Mouse (Mus musculus) hindbrain, embryonic 16.5 days (tissue): ENCODE data around the gene Rnf11. TPM values are rescaled to one million over a fixed set of nuclear protein-coding genes. Genes with fewer than 3 reads are reported as not detected.
A peak's percentile ranks its signal among the peaks of the same experiment; 100 is the strongest.

ENCODE experiments used
- ATAC-seq: fragments of 200-750 bp; cut with Nextera tagmentation; 2 replicates; pipeline ENCODE4 v1.8.0; 2017; ENCODE audit warnings: moderate TSS enrichment, moderate library complexity
- H3K27ac ChIP-seq: fragments of 300-500 bp; sonication (generic); 2 replicates; pipeline ENCODE4 v1.5.1; 2014; ENCODE audit warnings: low read depth, mild to moderate bottlenecking, control low read depth, low read length, moderate library complexity
- H3K27me3 ChIP-seq: fragments of 300-500 bp; sonication (generic); replicated peaks from 2 replicates; pipeline ENCODE4 v1.6.1; 2014; ENCODE audit warnings: low read length; ENCODE audit not compliant: control insufficient read depth, insufficient read depth
- H3K36me3 ChIP-seq: fragments of 300-500 bp; sonication (generic); 2 replicates; pipeline ENCODE4 v1.6.1; 2014; ENCODE audit warnings: mild to moderate bottlenecking, low read length, moderate library complexity, mixed read lengths; ENCODE audit not compliant: control insufficient read depth, insufficient read depth
- H3K4me1 ChIP-seq: fragments of 300-500 bp; sonication (generic); 2 replicates; pipeline ENCODE4 v1.6.1; 2014; ENCODE audit warnings: low read depth, low read length; ENCODE audit not compliant: control insufficient read depth, insufficient read depth
- H3K4me2 ChIP-seq: fragments of 300-500 bp; sonication (generic); 2 replicates; pipeline ENCODE4 v1.6.1; 2014; ENCODE audit warnings: mild to moderate bottlenecking, low read length, control low read depth, moderate library complexity
- H3K4me3 ChIP-seq: fragments of 300-500 bp; sonication (generic); 2 replicates; pipeline ENCODE4 v1.5.1; 2014; ENCODE audit warnings: mild to moderate bottlenecking, low read length, control low read depth, moderate library complexity
- H3K9ac ChIP-seq: fragments of 300-500 bp; sonication (generic); 2 replicates; pipeline ENCODE4 v1.6.1; 2014; ENCODE audit warnings: low read depth, mild to moderate bottlenecking, control low read depth, low read length, moderate library complexity
- H3K9me3 ChIP-seq: fragments of 300-500 bp; sonication (generic); 2 replicates; pipeline ENCODE4 v1.6.1; 2014; ENCODE audit warnings: mild to moderate bottlenecking, low read length, moderate library complexity; ENCODE audit not compliant: control insufficient read depth
- WGBS: fragments of 180-500 bp; shearing (Covaris S2); extraction: QIAGEN DNeasy Blood & Tissue Kit; methylation state at CpG from one replicate; pipeline ENCODE4 v1.1.7; 2014; 5-methylcytosine and 5-hydroxymethylcytosine counted together
- polyA plus RNA-seq: library from polyadenylated mRNA; unstranded; fragments of >200 nt; fragmentation: Nextera tagmentation; extraction: Ambion mirVana; gene quantifications from 2 replicates; pipeline ENCODE4 v1.2.1, GENCODE M21; 2015

The Rnf11 gene
- polyA plus RNA-seq, 1 experiment from 2014 or later = 60.3 TPM

GRCm38 (mm10) chr4:109476554-109477014, 7.9 kb downstream of the Rnf11 start:
- Histone ChIP-seq H3K4me2 (peak overlapping the region; percentile 55), H3K9ac (peak overlapping the region; percentile 99), H3K9me3 (no peaks in the 10 kb centered on the region), H3K4me1 (peaks cover 11% of the 10 kb centered on the region), H3K27ac (peak overlapping the region; percentile 95), H3K36me3 (no peaks in the 10 kb centered on the region), H3K27me3 (no peaks in the 10 kb centered on the region), H3K4me3 (peak overlapping the region; percentile 93)
- peak; percentile 99 for ATAC-seq
- WGBS = under 1% methylated on average over 36 of the region's 39 CpGs

- H3K4me1 ChIP-seq = peaks cover 11% of the 10 kb centered on the region
- peak overlapping the region; percentile 99 for H3K9ac ChIP-seq
- whole genome bisulfite sequencing = under 1% methylated on average over 36 of the region's 68 CpGs
- H3K27ac ChIP-seq = peak overlapping the region; percentile 95
- H3K27me3 ChIP-seq = no peaks in the 10 kb centered on the region
- H3K4me3 ChIP-seq = peak overlapping the region; percentile 93
- peak overlapping the region; percentile 55 for H3K4me2 ChIP-seq
- no peaks in the 10 kb centered on the region for H3K36me3 ChIP-seq
- ATAC-seq = peak; percentile 79
- no peaks in the 10 kb centered on the region for H3K9me3 ChIP-seq
These were observed 8.7 kb downstream of the Rnf11 start for GRCm38 (mm10) chr4:109475577-109476553.

- no peak overlapping the region for H3K9ac ChIP-seq
- peak overlapping the region; percentile 93 for H3K4me3 ChIP-seq
- ATAC-seq = no peak
- no peaks in the 10 kb centered on the region for H3K36me3 ChIP-seq
- peaks cover 11% of the 10 kb centered on the region for H3K4me1 ChIP-seq
- peak overlapping the region; percentile 55 for H3K4me2 ChIP-seq
- H3K9me3 ChIP-seq = no peaks in the 10 kb centered on the region
- 58% methylated on average over 2 of the region's 2 CpGs for WGBS
- no peaks in the 10 kb centered on the region for H3K27me3 ChIP-seq
- H3K27ac ChIP-seq = no peak overlapping the region
These were observed 9.4 kb downstream of the Rnf11 start for GRCm38 (mm10) chr4:109475078-109475477.

GRCm38 (mm10) chr4:109472566-109472965, 12.0 kb downstream of the Rnf11 start:
- Histone ChIP-seq H3K4me2 (no peak overlapping the region), H3K36me3 (no peaks in the 10 kb centered on the region), H3K9me3 (no peaks in the 10 kb centered on the region), H3K27ac (no peak overlapping the region), H3K4me1 (peaks cover 11% of the 10 kb centered on the region), H3K27me3 (no peaks in the 10 kb centered on the region), H3K4me3 (no peak overlapping the region), H3K9ac (no peak overlapping the region)
- WGBS = 92% methylated on average over 3 of the region's 3 CpGs
- no peak for ATAC-seq

- Histone ChIP-seq H3K9me3 (no peaks in the 10 kb centered on the region), H3K4me3 (no peak overlapping the region), H3K27ac (no peak overlapping the region), H3K4me1 (peaks cover 11% of the 10 kb centered on the region), H3K9ac (no peak overlapping the region), H3K27me3 (no peaks in the 10 kb centered on the region), H3K4me2 (no peak overlapping the region), H3K36me3 (no peaks in the 10 kb centered on the region)
- ATAC-seq = no peak
These were observed 12.9 kb downstream of the Rnf11 start for GRCm38 (mm10) chr4:109471606-109472005.

- Histone ChIP-seq H3K4me3 (no peak overlapping the region), H3K36me3 (no peaks in the 10 kb centered on the region), H3K27ac (no peak overlapping the region), H3K4me2 (no peak overlapping the region), H3K27me3 (no peaks in the 10 kb centered on the region), H3K9ac (no peak overlapping the region), H3K4me1 (0 out of 2 replicates have a peak, but pooled peaks cover 3% of the 10 kb centered on the region), H3K9me3 (no peaks in the 10 kb centered on the region)
- no peak for ATAC-seq
These were observed 16.8 kb downstream of the Rnf11 start for GRCm38 (mm10) chr4:109467687-109468086.

- Histone ChIP-seq H3K36me3 (no peaks in the 10 kb centered on the region), H3K4me2 (no peak overlapping the region), H3K9ac (no peak overlapping the region), H3K4me3 (no peak overlapping the region), H3K4me1 (no peaks in the 10 kb centered on the region), H3K27me3 (no peaks in the 10 kb centered on the region), H3K9me3 (no peaks in the 10 kb centered on the region), H3K27ac (no peak overlapping the region)
- no peak for ATAC-seq
These were observed 20.6 kb downstream of the Rnf11 start for GRCm38 (mm10) chr4:109463892-109464291.

- H3K9ac ChIP-seq = no peak overlapping the region
- 78% methylated on average over 3 of the region's 3 CpGs for WGBS
- no peaks in the 10 kb centered on the region for H3K9me3 ChIP-seq
- no peak overlapping the region for H3K4me3 ChIP-seq
- no peak overlapping the region for H3K27ac ChIP-seq
- no peaks in the 10 kb centered on the region for H3K27me3 ChIP-seq
- H3K4me2 ChIP-seq = no peak overlapping the region
- no peaks in the 10 kb centered on the region for H3K4me1 ChIP-seq
- no peak for ATAC-seq
- no peaks in the 10 kb centered on the region for H3K36me3 ChIP-seq
These were observed 23.9 kb downstream of the Rnf11 start for GRCm38 (mm10) chr4:109460421-109461179.

GRCm38 (mm10) chr4:109456821-109457220, 27.7 kb downstream of the Rnf11 start:
- Histone ChIP-seq H3K4me1 (no peaks in the 10 kb centered on the region), H3K27me3 (no peaks in the 10 kb centered on the region), H3K9ac (no peak overlapping the region), H3K36me3 (peaks cover 3% of the 10 kb centered on the region; the same call in 1 of the 2 replicates), H3K9me3 (no peaks in the 10 kb centered on the region), H3K4me3 (no peak overlapping the region), H3K4me2 (no peak overlapping the region), H3K27ac (no peak overlapping the region)
- WGBS = 90% methylated on average over 6 of the region's 6 CpGs
- ATAC-seq = no peak
